Mouse (Mus musculus) E14TG2a.4 (cell line): ENCODE data around the gene Doxl2.

ENCODE experiments used
- CTCF ChIP-seq: conservative IDR thresholded peaks from 2 replicates; pipeline ENCODE4 v1.5.1; 2014; ENCODE audit warnings: low read length
- POU5F1 ChIP-seq: IDR thresholded peaks from 2 replicates; pipeline ENCODE4 v1.6.1; 2014; ENCODE audit warnings: low read length, borderline replicate concordance

DNA sequence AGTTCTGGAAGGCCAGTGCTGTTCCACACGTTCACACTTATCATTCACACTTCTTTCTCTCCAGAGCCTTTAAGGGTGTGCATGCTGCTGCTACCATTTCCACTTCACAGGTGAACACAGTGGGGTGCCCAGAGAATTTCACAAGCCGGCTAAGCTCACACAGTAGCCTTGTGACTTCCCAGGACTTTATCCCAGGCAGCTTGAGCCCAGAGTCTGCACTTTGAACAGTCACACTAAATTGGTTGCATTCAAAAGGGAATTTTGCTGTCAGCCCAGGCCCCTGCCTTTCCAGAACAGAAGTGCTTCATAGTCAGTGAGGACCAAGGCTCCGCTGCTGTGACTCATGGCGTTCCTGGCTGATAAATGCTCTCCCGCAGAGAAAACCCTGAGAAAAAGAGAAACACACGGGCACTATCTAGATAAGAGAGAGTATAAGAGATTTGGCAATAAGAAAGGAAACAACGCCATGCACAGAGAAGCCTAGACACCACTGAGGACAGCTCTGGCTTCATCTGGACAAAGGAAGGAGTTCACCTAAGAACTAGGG lies 11.8 kb downstream of the Doxl2 start, which contains the start of gene Svs1:
- TF ChIP-seq CTCF (no peak), POU5F1 (no peak)
